Mouse (Mus musculus): ENCODE results near the gene Tob2. TPM values are rescaled to one million over a fixed set of nuclear protein-coding genes. Genes with fewer than 3 reads are reported as not detected.

Gene Tob2
- total and polyA plus RNA-seq, 3 experiments, result 5.6 to 25.3 (median 22.0) TPM

DNA sequence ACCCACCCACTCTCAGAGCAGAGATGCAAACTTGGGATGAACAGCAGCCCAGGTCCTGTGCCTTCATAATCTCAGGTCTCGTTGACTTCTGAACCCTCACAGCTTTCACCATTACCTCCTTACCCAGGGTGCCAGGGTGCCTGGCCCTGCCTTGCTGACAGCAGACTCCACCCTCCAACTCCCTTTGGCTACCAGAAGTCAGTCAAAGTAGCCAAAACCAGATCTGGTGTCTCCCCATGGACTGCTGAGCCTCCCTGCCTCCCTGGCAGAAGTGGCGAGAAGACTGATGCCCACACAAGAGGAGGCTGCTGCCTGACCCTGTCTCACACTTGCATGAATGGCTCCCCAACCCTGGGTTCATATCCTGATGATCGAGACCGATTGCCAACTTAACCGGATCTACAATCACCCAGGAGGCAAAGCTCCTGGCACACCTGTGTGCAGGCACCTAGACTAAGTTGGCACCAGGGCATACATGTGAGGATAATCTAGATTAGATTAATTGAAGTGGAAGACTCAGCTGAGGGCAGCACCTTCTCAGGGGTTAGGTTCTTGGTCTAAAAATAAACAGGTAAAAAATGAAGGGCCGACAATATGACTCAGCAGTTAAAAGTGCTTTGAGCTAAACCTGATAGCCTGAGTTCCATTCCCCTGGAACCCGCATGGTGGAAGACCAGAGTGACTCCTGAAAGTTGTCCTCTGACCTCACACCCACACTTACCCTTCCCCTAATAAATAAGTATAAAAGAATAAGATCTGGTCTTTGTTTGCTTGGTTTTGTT lies 30.0 kb downstream of the Tob2 start:
- TF ChIP-seq CHD1 (IDR thresholded peaks at IDR 0.05; ENCODE audit: low read depth, low read length), result no peak
- no peak for TF ChIP-seq SMC3 (IDR thresholded peaks at IDR 0.05; ENCODE audit: low read depth, low read length)
- TF ChIP-seq BHLHE40 (IDR thresholded peaks at IDR 0.05; ENCODE audit: low read depth, low read length), result no peak
- TF ChIP-seq CHD2 (IDR thresholded peaks at IDR 0.05; ENCODE audit: low read length), result no peak
- TF ChIP-seq ELF1 (IDR thresholded peaks at IDR 0.05; ENCODE audit: low read depth, low read length), result no peak
- TF ChIP-seq HCFC1 (IDR thresholded peaks at IDR 0.05; ENCODE audit: low read depth, low read length), result no peak
- no peak for TF ChIP-seq TBP (conservative IDR thresholded peaks at IDR 0.05; ENCODE audit: low read depth, low read length)
- no peak; the same call in 1 of the 2 replicates for TF ChIP-seq MAFK (IDR thresholded peaks at IDR 0.05; ENCODE audit: insufficient replicate concordance, low read length)
- no peak for TF ChIP-seq MXI1 (IDR thresholded peaks at IDR 0.05; ENCODE audit: low read depth, low read length)
- TF ChIP-seq MAZ (IDR thresholded peaks at IDR 0.05; ENCODE audit: low read depth, low read length), result no peak
- no peak for TF ChIP-seq USF1 (IDR thresholded peaks at IDR 0.05; ENCODE audit: low read depth, low read length)
- TF ChIP-seq EP300 (IDR thresholded peaks at IDR 0.05; ENCODE audit: low read length), result no peak
- TF ChIP-seq UBTF (IDR thresholded peaks at IDR 0.05; ENCODE audit: low read depth, low read length), result no peak
- no peak for TF ChIP-seq ZKSCAN1 (IDR thresholded peaks at IDR 0.05; ENCODE audit: borderline replicate concordance, low read depth, low read length)
- no peak for TF ChIP-seq RCOR1 (conservative IDR thresholded peaks at IDR 0.05; ENCODE audit: low read depth, low read length)
- TF ChIP-seq MYC (IDR thresholded peaks at IDR 0.05; ENCODE audit: low read depth, low read length), result no peak
- TF ChIP-seq NRF1 (IDR thresholded peaks at IDR 0.05; ENCODE audit: low read depth, low read length), result no peak
- Histone ChIP-seq H3K9ac (ENCODE audit: insufficient read depth, low read depth) (no peak overlapping the region), H3K4me3 (replicated peaks in 1 of 3; ENCODE audit: low read depth in 2 of 3, low read length in 2 of 3, poor library complexity in 1 of 3) (no peak overlapping the region), H3K36me3 (replicated peaks in 1 of 2; ENCODE audit: control insufficient read depth in 1 of 2, insufficient read depth in 1 of 2, low read length in 1 of 2) (peaks cover 4 to 32% of the 10 kb centered on the region in 2 experiments), H3K4me2 (ENCODE audit: insufficient read depth, low read depth, poor library complexity, severe bottlenecking) (no peak overlapping the region), H3K9me3 (replicated peaks; ENCODE audit: low read length) (no peaks in the 10 kb centered on the region), H3K27me3 (replicated peaks) (no peaks in the 10 kb centered on the region), H3K27ac (ENCODE audit: insufficient read depth, low read depth) (0 out of 2 replicates have a peak overlapping the region, but pooled peaks have one; percentile 2), H3K4me1 (ENCODE audit: control insufficient read depth in 1 of 2, insufficient read depth in 2 of 2) (peaks cover 21 to 50% of the 10 kb centered on the region in 2 experiments), H3K79me2 (replicated peaks; ENCODE audit: control insufficient read depth, extremely low read depth, insufficient read depth, poor library complexity, severe bottlenecking) (no peaks in the 10 kb centered on the region)
- dilution Hi-C loops (cut with MboI; ENCODE audit: extremely low pct_ligation_motif_present, extremely low pct_unique_long_range_greater_than_20kb, low sequenced_read_pairs) (no loop called here), in situ Hi-C loops (cut with MboI; ENCODE audit: low pct_ligation_motif_present, low pct_unique_long_range_greater_than_20kb, low sequenced_read_pairs) (no loop called here)
- DNase-seq (ENCODE audit: extremely low read depth), result peak; percentile 16

DNA sequence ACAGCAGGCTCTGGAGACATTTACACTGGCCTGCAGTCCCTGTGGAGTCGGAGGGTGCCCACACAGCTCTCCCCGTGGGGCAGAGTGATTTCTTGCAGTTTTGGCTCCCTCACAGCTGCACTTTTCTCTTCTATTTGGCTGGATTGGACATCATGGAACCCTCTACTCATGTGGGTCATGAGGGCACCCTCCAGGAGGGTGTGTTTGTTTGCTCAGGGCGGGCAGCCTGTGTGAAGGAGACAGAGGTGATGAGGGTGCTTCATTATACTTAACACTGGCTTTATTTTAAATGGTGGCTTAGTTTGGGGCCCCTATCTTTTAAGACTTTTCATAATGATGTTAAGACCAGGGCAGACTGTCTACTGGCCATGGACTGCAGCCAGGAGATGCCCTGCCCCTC lies 33.8 kb downstream of the Tob2 start:
- no peak overlapping the region for H3K27ac ChIP-seq (ENCODE audit: insufficient read depth, low read depth)

More for the DNA sequence above, 33.8 kb downstream of the Tob2 start:
- peaks cover 11 to 17% of the 10 kb centered on the region in 2 experiments for H3K4me1 ChIP-seq (ENCODE audit: control insufficient read depth in 1 of 2, insufficient read depth in 2 of 2)
- H3K36me3 ChIP-seq (replicated peaks in 1 of 2; ENCODE audit: control insufficient read depth in 1 of 2, insufficient read depth in 1 of 2, low read length in 1 of 2), result peaks cover 23 to 62% of the 10 kb centered on the region in 2 experiments
- H3K27me3 ChIP-seq (replicated peaks), result no peaks in the 10 kb centered on the region
- DNase-seq (ENCODE audit: extremely low read depth), result no peak
- H3K79me2 ChIP-seq (replicated peaks; ENCODE audit: control insufficient read depth, extremely low read depth, insufficient read depth, poor library complexity, severe bottlenecking), result no peaks in the 10 kb centered on the region
- TF ChIP-seq EP300 (IDR thresholded peaks at IDR 0.05; ENCODE audit: low read length) (no peak), MXI1 (IDR thresholded peaks at IDR 0.05; ENCODE audit: low read depth, low read length) (no peak), SIN3A (IDR thresholded peaks at IDR 0.05; ENCODE audit: low read length) (no peak), MYC (IDR thresholded peaks at IDR 0.05; ENCODE audit: low read depth, low read length) (no peak)
- no peak overlapping the region for H3K4me2 ChIP-seq (ENCODE audit: insufficient read depth, low read depth, poor library complexity, severe bottlenecking)
- in situ Hi-C loops (cut with MboI; ENCODE audit: low pct_ligation_motif_present, low pct_unique_long_range_greater_than_20kb, low sequenced_read_pairs), result no loop called here
- no peak overlapping the region for H3K9ac ChIP-seq (ENCODE audit: insufficient read depth, low read depth)
- H3K4me3 ChIP-seq (replicated peaks in 1 of 3; ENCODE audit: low read depth in 2 of 3, low read length in 2 of 3, poor library complexity in 1 of 3), result no peak overlapping the region
- H3K9me3 ChIP-seq (replicated peaks; ENCODE audit: low read length), result no peaks in the 10 kb centered on the region
- dilution Hi-C loops (cut with MboI; ENCODE audit: extremely low pct_ligation_motif_present, extremely low pct_unique_long_range_greater_than_20kb, low sequenced_read_pairs), result no loop called here

Data from CH12.LX (cell line).